Mouse (Mus musculus) mouse embryonic stem cell (cell line): ENCODE data around the gene Arhgap15.

Experiments
- in situ Hi-C, 2 experiments: fragments of 300-500 bp; cut with MboI; formaldehyde crosslinking; loops; 1 replicate in 1 of 2; 3 replicates in 1 of 2; pipeline ENCODE4 v1.14.3; 2019 to 2020; ENCODE audit warnings: low sequenced_read_pairs in 2 of 2, low pct_unique_long_range_greater_than_20kb in 1 of 2, mixed read lengths in 1 of 2; ENCODE audit not compliant: unreplicated experiment in 1 of 2

The Arhgap15 gene

DNA sequence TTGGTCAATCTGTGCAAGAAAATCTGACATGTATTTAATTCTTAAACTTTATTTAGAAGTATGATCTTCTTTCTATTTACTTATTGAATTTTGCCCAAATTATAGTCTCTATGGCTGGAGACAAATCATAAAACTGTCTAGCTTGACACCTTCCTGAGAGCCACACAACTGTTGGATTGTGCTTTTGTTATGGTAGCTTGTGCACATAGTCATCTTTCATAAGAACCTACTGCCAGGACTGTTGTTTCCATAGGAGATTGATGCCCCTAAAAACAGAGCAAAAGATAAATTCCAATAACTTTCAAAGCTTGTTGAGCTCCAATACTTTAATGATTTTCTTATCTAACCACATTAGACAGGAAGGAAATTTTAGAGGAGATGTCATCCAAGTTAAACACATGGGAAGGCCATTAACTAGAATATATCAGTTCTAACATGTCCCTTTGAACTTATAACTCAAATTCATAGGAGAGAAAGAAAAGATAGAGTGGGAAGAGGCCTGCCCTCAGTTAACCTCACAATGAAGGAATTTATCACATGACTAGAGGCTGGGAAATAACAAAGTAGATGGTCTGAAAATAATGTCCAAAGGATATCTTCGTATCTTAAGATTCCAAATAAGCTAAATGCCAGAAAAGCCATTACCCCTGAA, 377.5 kb downstream of the Arhgap15 start:
- in situ Hi-C loops, result no loop called here

DNA sequence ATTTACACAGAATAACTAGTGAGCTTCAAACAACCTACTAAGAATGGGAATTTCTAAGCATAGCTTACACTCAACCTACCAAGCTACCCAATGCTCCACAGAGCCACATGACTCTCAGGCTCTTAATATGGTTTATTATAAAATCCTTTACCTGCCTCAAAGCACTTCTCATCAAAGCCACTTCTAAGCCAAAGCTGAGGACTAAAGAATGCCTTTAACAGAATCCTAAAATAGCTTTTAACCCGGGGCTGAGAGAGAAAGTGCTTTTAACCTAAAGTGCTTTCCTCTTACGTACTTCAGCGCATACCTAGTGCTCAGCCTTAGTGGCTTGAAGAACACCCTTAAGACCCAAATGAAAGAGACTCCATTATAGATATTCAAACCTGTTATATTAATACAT, 380.9 kb downstream of the Arhgap15 start:
- in situ Hi-C loops, result no loop called here

DNA sequence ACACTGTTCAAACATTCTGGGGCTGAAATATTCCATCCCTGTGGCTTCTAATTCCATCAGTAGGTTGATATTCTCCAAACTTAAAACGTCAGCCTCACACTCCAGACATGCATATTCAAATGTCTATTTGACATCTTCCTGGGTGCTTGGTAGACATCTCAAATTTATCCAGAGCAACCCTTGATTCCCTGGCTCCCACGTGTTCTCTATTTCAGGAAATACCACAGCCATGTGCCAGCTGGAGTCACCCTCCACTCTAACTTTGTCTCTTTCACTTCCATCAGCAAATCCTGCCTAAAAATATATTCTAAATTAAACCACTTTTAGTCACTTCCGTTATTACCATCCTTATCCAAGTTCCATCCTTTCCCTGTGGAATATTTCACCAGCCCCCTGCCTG, 382.6 kb downstream of the Arhgap15 start:
- in situ Hi-C loops, result no loop called here

DNA sequence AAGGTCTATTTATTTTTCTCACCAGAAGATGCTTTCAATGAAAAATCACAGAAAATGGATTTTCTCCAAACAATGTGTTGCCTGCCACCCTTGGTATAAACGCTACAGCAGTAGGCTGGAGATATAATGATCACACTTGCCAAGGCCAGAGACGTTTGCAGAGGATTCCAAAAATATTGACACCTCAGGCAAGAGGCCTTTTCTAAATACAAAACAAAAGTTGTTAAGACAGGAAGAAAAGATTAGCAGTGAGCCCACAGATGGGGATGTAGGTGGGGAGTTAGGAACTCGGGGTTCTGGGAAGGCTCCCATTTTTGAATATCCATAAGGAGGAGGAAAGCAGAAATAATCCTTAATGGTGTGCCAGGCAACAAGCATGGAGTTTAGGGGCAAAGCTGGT, 386.2 kb downstream of the Arhgap15 start:
- in situ Hi-C loops, result no loop called here

DNA sequence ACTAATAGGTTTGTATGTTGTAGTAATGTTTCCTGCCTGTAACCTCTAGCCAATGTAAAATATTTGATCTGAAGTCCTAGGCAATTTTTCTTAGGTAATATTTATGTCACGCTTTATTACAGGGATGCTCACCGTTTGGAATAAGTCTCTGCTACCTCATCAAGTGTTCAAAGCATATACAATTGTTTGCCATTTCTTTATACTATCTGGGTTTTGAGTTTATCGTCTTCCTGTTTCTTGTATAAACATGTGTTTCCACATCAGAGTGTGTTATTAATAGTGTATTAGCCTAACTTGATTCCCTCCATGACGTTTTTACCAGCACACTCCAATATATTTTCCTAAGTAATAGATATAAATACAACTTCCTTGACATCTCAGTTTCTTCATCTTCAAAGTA, 391.8 kb downstream of the Arhgap15 start:
- in situ Hi-C loops, result no loop called here

DNA sequence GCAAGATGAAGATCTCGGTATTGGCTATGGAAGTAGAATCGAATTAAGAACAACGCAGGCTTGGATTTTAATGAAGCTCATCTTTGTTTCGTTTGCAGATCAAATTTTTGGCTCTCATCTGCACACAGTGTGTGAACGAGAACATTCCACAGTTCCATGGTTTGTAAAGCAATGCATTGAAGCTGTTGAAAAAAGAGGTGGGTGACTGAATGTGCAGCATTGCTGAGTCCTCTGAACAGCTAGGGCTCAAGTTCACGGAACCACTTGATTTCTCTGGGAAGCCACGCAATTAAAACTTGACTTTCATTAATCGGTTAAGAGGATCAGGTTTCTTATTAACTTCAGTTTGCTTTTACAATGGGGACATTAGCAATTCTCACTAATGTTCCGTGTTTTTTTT, 393.5 kb downstream of the Arhgap15 start:
- in situ Hi-C loops, result no loop called here

DNA sequence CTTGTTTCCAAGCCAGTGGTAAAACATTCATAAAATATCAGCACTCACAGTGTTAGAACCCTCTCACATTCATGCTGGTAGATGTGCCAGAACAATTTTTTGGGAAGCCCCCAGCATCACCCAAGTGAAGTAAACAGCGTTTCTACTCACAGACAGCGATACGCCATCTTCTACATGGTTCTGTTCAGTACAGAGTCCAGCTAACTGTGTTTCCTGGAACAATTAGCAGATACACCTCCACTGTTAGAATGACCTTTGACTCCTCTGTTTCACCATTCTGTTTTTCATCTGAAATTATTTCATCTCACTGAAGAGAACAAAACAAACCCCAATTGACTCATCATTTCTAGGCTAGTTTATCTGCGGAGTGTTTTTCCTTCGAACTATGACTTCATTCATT, 394.0 kb downstream of the Arhgap15 start:
- in situ Hi-C loops, result no loop called here

DNA sequence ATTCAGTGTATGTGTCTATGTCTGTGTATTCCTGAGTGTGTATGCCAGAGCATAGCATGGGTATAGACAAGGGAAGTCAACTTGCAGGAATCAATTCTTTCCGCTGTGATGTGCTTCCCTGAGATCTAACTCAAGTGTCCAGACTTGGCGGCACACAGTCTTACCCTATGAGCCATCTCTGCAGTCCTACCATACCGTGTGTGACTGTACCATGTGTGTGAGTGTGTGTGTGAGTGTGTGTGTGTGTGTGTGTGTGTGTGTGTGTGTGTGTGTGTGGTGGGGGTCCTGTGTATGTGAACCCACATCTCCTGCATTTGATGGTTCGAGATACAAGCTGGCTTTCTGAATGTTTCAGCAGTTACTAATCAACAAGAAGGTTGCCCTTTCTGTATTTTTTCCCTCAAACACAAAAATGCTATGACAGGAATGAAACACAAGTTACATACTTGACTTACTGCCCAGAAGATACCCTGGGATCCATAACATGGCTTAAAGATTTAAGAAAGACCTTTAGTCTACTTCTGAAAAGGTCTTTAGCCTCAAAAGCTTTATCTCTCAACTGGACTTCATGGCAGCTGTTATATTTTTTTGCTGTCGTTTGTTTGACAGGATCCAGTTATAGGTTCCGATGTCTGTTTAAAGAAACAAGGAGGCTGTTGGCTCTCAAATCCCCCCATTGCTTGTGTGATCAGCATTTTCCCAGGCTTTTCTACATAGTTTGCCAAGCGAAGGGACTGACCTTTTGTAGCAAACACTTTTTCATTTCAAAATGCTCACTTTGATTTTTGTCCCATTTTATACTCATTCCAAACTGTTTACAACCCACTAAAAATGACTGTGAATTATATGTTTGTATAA, 397.7 kb downstream of the Arhgap15 start:
- in situ Hi-C loops, result no loop called here

DNA sequence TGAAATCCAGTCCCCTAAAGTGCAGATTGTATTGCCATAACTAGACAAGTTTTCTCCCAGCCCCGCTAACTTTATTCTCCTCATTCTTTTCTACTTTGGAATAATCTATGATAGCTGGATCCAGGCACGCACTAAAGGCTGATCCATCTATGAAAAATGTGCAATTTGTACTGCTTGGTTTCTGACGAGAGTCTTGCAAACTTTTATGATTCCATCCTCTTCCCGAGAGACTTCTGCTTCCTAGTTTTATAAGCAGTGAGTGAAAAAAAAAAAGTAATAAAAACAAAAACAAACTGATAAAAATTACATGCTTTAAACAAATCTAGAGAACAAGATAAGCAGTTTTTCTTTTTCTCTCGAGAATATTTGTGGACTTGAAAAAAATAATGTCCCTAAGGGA, 398.9 kb downstream of the Arhgap15 start:
- in situ Hi-C loops, result no loop called here

DNA sequence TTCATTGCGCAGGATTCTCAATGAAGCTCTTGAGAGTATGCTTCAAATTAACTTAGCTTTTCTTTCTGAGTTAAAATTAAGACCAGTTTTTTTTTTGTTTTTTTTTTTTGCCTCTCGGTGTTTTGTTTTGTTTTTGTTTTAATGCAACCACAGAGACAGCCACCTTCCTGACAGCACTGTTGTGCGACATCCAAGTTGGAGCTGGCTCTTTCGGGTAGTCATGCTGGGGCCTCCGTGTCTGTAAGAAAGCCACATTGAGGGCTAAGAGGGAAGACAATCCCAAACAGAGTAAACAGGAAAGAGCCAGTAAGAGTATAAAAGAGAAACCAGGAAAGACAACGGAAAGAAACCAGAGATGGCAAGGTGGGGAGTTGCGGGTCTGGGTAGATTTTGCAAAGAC, 399.3 kb downstream of the Arhgap15 start:
- in situ Hi-C loops, result no loop called here

DNA sequence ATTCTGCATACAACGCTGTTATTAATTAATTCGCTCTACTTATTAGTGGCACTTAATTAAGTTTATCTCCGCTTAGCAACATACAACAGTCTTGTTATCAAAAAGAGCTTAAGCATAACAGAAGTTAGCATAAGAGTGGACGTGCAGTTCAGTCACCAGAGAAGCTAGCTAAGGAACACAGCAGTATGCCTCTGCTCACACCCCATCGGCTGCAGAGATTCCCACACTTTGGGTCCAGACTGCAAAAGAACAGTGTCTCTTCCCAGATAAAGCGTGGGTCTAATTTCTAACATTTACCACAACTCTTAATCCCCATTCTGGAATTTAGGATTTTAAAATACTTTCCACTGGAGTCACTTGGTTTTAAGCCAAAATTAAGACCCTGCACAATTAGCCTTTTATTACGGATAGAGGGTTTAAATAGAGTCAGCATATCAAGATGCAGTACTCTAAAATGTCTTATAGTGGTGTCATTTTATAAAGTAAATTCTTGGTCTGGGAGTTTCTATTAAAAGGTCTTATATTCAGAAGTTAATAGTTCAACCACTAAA, 400.0 kb downstream of the Arhgap15 start:
- in situ Hi-C loops, result no loop called here

DNA sequence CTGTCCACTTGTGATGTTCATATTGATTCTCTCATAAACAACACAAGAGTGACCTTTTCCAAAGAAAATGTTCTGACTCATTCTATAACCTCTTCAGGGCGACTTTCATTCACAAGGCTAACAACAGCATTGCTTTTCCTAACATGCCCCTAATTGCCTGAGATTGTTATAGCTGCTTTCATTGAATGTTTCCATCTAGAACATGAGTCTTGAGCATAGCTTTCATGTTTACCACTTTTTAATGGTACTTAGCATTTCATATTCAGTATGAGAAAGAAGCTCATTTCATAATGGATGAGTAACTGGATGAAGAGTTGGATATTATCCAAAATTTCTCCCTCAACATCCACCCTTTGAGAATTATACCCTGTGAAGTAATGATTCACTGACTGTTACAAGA, 403.7 kb downstream of the Arhgap15 start:
- in situ Hi-C loops, result no loop called here

DNA sequence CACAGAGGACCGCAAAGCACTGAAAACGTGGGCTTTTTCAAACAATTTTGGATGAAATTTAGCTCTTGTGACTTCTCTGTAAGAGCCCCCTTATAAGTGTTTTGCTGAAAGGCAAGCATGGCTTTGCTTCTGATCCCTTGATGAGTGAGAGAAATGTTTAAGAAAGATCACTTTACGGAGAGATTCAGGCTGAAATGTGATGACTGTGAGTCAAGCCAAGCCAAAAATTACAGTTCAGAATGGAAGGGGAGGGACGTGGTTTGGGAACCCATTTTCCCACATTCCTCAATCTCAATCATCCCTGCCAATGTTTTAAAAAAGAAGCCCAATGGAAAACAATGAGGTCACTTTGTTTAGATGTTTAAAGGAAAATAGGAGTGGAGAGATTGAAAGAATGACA, 411.7 kb downstream of the Arhgap15 start:
- in situ Hi-C loops, result no loop called here

DNA sequence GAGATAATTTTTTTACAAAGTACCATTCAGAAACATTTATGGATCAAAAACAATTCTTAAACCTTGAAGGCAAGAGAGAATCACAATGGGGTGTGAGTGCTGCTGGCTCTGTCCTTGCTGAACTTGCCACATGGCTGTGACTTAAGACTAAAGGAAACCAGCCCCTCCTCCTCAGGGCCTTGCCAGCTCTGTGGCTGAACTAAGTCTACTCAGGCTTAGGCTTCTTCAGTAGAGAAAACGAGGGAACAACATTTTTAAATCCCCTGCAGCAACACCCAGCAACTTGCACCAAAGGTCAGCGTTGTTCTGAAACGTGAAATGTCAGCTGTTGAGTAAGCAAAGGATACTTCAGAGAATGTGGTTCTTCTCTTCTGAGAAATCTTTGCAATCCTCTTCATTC, 417.2 kb downstream of the Arhgap15 start:
- in situ Hi-C loops, result no loop called here

DNA sequence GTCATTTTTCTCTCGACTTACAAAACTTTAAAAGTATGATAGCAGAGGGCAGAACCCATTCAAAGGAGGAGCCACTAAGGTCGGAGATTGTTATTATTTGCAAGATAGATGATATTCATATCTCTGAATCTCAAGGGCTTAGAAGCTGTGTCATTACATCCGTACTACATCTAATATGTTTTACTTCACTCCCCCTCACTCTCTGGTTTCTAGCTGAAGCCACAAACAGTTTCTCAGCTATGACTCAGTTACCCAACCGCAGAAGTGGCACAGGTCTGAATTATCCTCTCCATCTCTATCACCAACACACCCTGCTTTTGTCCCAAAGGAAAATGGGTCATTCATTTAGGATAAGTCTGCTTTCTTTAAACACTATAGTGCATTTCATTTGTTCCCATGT, 418.1 kb downstream of the Arhgap15 start:
- in situ Hi-C loops, result no loop called here

DNA sequence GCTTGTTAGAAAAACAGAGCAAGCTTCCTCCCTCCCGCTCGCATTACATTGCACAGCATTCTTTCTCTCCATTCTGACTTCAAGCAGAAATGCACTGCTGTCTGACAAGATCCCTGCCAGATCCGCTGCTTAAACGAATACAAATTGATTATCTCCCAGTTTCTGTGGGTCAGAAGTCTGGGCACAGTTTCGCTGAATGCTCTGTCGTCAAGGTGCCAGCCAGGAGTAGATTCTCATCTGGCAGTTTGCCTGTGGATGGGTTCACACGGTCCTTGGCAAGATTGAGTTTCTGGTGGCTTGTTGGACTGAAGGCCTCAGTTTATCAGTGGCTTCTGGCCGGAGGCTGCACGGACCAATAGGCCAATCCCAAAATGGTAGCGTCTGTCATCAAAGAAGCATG, 435.9 kb downstream of the Arhgap15 start:
- in situ Hi-C loops, result no loop called here

DNA sequence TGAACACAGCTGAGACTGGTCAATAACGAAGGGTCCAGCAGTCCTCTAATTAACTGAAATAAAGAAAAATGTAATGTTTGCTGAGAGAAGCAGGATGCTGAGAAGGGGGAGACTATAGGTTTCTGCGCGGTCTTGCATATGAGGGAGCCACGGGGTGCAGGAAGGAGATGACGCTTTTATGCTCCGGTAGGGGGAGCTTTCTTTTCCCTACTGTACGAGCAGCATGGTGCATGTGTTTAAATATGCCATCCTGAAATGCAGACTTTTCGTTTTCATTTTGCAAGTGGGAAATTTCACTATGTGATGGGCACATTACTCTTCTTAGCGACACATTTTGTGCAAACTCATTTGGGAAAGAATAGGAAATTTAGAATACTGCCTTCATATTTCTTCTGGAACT, 442.1 kb downstream of the Arhgap15 start:
- in situ Hi-C loops, result no loop called here

DNA sequence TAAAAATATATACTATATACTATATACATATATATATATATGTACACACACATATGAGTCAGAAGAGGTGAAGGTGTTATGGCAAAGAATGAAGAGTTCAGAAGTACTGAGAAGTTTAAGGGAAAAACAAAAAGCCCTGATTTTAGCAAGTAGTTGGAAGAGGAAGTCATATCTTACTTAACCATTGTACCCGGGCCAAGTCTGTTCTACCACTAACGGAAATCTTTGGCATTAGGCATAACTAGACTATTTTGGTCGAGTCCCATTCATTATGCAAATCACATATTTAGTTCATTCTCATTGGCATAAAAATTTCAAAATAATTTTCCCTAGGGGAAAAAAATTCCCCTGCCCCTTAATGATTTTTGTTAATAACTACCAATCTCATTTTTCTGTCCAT, 443.4 kb downstream of the Arhgap15 start:
- in situ Hi-C loops, result no loop called here

DNA sequence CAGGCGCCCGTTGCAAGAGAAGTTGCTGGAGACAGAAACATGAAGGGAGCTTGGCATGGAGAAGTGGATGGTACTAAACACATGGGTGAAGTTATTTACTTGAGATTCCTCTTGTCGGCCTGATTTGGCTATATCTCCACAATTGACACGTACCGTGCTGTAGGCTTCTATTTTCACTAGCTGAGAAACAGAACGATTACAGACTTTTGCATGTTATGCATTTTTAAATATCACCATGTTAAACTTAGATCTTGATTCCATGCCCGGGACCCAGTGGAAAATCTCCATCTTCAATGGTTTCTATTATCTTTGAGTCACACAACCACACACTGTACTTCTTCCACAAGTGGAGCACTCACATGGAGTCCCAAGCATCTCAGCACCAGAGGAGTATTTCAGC, 466.9 kb downstream of the Arhgap15 start:
- in situ Hi-C loops, result no loop called here

DNA sequence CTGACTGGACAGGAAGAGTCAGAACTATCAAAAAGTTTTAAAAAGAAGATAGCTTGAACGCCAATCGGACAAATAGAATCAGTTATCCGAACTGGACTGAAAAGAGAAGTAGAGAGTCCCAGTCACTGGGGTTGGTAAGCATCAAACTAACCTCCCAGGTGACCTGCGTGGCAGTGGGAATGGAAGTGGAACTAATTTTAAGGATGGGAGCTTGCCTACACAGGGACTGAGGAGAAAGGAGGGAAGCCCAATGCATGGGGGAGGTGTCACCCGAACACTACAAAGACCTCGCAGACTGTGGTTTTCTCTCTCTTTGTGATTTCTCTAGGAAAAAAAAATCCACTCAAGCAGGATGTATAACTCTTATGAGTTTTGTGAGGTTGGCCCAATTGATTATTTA, 469.2 kb downstream of the Arhgap15 start:
- in situ Hi-C loops, result no loop called here
